Mouse (Mus musculus): ENCODE data around the gene Bhmt. TPM values are rescaled to one million over a fixed set of nuclear protein-coding genes. Genes with fewer than 3 reads are reported as not detected.
"Not testable (repeated sequence)": the region's sequence is repeated elsewhere in the genome, so short reads cannot be mapped to it uniquely, and the experiment has no call there.

The Bhmt gene
- total RNA-seq, 4 experiments from 2014 or later = not detected

DNA sequence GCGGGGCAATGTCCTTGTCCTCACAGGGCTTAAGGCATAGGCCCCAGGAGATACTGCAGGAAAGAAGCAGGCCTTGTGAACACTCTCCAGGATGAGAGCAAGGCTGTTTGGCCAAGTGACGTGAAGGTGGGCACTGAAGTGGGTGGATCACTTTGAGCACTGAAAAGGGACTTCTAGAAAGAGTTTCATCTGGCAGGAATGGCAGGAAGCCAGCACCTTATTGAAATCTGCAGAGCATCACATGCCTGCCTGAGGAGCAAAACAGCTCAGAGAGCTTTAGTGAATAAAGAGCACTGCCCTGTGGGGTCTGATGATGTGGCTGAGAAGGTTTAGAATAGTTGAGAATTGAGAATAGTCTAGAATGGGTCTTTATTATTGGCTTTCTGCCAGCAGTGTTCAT lies 29.3 kb downstream of the Bhmt start:
- DNase-seq (ENCODE audit: low spot score) = no peak

- DNase-seq (ENCODE audit: low spot score) = no peak
Observed at GRCm38 (mm10) chr13:93607701-93608100, 30.1 kb downstream of the Bhmt start.

GRCm38 (mm10) chr13:93606868-93607578 lies 30.7 kb downstream of the Bhmt start:
- DNase-seq (ENCODE audit: low spot score) = no peak

GRCm38 (mm10) chr13:93604698-93605097 lies 33.1 kb downstream of the Bhmt start:
- no peak for DNase-seq (ENCODE audit: low spot score)

- no peak for DNase-seq (ENCODE audit: low spot score)
Observed at GRCm38 (mm10) chr13:93601527-93601926, 36.2 kb downstream of the Bhmt start.

GRCm38 (mm10) chr13:93593040-93593699 lies 44.6 kb downstream of the Bhmt start:
- no peak for DNase-seq (ENCODE audit: low spot score)

GRCm38 (mm10) chr13:93582526-93582925 lies 55.2 kb downstream of the Bhmt start:
- not testable (repeated sequence) for DNase-seq (ENCODE audit: low spot score)

GRCm38 (mm10) chr13:93580431-93580830 lies 57.3 kb downstream of the Bhmt start:
- no peak for DNase-seq (ENCODE audit: low spot score)

- DNase-seq (ENCODE audit: low spot score) = no peak
Observed at GRCm38 (mm10) chr13:93569676-93570075, 68.1 kb downstream of the Bhmt start.

Other genes with a start within 250 kb of the Bhmt start
- 10 to 100 TPM; 39.1 to 46.5 (median 45.1) TPM for gene Jmy, start 138.2 kb downstream of the Bhmt start, total RNA-seq (2022)
- not detected for gene Bhmt2, start 36.3 kb upstream of the Bhmt start, total RNA-seq (2022)
- not detected for gene Dmgdh, start 36.5 kb upstream of the Bhmt start, total RNA-seq (2022)
- gene Arsb, start 133.7 kb upstream of the Bhmt start, total RNA-seq (2022) = 1 to 10 TPM; 4.6 to 5.7 (median 4.6) TPM

Data from heart, adult 8-10 months (tissue).